Mouse (Mus musculus) lung, postnatal 10 days (tissue): ENCODE results near the gene Runx3.
"Not testable (repeated sequence)": the region's sequence is repeated elsewhere in the genome, so short reads cannot be mapped to it uniquely, and the experiment has no call there.

Source experiments
- DNase-seq: peaks from one replicate; pipeline ENCODE4 v3.0.0; 2021

The Runx3 gene

DNA sequence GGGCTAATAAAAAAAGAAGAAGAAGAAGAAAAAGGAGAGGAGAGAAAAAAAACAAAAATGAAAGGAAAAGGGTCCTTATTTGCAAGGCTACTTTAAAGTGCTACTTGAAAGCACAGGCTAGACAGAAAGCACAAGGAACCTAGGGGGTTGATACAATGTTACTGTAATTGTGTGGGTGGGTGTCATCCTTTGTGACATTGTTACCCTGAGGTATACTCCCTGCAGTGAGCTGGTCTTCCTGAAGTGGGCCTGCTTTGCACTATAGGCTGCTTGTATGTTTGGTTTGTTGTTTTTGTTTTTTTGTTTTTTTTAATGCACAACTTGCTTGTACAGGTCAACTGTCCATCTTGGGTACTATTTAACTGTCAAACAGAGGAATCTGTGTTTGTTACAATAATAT lies 57.1 kb downstream of the Runx3 start:
- no peak for DNase-seq

DNA sequence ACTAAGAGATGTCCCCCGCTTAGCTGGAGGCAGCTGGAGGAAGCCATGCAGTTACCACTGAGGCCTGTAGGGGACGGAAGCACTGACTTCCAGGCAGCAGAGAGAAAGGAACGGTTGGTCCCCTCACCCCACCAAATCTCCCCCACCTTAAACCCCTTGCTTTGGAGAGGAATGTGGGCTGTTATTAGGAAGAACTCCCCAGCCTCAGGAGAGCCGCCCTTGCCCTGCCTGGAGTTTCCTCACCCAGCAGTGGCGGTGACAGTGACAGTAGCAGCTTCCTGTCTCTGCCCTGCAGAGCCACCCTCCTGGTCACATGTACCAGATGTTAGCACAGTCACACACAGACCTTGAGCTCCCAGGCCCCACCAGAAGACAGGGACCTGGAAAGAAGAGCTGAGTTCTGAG lies 58.6 kb downstream of the Runx3 start:
- peak; percentile 64 for DNase-seq

DNA sequence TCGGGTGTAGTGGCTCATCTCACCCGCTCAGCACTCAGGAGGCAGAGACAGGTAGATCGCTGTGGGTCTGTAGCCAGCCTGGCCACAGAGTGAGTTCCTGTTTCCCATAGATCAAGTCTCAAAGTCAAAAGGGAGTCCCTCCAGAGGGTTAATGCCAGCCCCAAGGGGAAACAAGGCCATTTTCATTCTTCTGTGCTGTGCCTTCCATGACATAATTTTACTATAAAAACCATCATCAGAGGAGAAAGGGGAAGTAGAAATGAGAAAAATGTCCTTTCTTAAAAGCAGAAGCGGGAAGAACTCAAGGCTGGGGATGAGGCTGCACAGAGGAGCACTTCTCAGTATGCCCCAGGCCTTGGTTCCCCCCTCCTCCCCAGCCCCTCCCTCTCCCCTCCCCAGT lies 61.4 kb downstream of the Runx3 start:
- DNase-seq = no peak

DNA sequence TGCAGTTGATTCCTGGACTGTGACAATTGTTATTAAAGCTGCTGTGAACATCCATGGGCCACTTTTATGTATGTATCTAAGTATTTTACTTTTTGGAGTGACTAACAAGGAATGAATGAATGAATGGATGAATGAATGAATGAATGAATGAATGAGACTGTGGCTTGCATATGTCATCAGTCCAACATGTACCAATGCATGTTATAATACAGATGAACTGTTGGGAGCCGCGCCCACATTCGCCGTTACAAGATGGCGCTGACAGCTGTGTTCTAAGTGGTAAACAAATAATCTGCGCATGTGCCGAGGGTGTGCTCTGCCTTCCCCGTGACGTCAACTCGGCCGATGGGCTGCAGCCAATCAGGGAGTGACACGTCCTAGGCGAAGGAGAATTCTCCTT lies 63.8 kb downstream of the Runx3 start:
- not testable (repeated sequence) for DNase-seq

DNA sequence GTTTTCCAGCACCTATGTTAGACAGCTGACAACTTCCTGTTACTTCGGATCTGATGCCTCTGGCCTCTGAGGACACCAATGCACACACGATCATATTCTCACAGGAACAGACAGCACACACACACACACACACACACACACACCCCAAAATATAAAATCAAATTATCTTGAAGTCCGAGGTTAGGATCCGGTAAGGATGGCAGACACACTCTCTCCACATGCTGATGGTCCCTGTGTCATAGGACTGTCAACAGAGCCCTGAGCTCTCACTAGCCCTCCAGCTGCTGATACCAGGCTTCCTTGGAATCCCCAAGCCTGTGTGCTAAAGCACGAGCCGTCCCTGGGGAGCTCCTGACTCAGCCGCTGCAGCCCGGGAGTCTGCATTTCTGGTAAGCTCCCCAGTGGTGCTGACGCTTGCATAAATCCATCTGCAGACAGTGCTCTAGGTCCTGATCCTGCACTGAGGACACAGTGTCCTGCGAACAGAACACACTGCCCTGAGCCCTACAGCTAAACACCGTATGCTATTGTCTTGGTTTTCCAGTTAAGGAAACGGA lies 69.1 kb downstream of the Runx3 start:
- no peak for DNase-seq

DNA sequence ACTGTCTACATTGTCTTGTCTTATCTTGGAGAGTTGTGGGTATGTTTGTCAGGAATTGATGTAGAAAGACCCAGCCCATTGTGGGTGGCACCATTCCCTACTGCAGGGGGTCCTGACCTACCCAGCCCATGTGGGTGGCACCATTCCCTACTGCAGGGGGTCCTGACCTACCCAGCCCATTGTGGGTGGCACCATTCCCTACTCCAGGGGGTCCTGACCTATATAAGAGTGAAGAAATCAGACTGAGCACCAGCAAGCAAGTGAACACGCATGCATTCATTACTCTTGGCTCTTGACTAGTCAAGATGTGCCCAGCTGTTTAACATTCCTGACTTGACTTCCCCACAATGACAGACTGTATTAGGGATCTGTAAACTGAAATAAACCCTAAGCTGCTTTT lies 69.9 kb downstream of the Runx3 start:
- DNase-seq = no peak

DNA sequence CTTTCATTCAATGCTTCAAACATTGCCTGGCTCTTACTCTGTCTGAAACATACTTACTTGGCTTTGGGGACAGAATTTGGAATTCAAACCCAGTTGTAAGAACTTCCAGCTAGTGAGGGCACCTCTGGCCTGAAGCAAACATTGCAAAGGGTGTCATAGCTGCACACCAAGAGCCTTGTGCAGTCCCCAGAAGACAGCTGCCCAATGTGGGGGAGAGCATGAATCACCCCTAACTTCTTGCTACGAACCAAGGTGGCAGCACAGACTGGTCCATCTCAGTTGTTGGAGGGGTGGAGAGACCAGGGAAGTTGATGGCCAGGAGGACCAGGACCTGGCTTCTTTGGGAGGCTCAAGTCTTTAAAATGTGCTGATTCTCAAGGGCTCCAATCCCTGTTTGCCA lies 70.7 kb downstream of the Runx3 start:
- DNase-seq = no peak

DNA sequence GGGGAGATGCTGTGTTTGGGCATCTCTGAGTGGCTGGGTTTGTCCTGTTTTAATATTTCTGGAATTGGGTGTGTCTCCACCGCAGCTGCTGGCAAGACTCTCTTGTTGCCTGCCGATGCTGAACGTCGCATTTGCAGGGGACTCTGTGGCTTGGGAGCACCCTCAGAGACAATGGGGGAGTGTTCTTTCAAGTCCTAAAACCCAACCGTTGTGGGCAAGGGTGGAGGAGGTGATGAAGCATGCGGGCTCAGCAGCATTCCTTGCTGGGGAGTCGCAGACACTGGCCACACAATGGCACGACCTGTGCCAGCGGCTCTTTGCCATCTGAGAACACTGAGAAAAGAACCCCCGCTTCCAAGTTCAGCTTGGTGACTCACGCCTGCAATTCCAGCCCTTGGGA lies 71.2 kb downstream of the Runx3 start:
- DNase-seq = no peak

DNA sequence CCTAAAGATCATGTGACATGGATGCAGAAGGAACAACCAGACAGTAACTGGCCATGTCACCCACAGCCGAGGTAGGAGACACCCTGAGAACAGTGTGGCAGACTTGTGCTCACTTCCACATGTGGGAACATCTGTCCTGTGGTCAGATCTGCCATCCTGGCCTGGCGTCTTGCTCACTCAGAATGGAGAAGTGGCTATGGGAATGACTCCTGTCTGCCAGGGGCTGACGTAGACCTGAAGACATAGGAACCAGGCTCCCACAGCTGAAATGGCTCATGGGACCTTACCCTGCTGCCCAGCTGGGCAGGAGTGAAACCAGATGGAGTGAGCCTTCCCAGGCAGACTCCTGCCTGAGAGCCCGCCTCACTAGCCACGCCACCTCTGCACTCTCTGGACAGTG lies 72.4 kb downstream of the Runx3 start:
- DNase-seq = no peak

DNA sequence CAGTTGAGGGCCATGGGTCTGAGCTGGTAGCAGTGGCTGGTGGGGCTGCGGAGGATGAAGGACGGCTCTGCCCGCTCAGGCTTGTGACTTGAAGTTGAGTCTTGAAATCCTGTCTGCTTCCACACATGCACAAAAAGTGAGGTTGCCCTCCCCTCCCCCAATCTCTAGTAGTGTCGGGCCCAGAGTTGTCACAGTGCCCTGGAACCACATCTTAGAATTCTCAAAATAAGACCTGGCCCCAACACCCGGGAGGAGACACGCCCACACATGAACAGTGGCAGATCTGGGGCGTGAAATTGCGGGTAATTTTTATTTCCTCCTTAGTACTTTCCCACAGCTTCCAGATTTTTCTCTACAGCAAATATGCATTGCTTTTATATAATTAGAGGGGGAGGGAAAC lies 77.4 kb downstream of the Runx3 start:
- DNase-seq = no peak

DNA sequence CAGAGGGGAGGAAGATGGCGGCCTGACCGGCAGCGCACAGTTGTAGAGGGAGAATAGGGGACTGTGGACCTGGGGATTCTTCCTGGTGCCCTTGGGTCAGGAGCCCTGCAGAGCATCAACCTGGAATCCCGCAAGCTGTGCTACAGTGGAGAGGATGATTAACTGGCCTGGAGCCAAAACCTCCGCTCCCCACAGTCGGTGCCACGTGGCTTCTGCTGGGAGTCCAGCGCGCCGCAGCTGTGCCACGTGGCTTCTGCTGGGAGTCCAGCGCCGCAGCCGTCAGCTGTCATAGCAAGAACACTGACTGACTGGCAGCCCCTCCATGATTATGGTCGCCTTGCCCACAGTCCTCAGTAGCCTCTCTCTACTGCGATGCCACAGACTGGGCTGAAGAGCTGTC lies 81.3 kb downstream of the Runx3 start:
- DNase-seq = no peak

DNA sequence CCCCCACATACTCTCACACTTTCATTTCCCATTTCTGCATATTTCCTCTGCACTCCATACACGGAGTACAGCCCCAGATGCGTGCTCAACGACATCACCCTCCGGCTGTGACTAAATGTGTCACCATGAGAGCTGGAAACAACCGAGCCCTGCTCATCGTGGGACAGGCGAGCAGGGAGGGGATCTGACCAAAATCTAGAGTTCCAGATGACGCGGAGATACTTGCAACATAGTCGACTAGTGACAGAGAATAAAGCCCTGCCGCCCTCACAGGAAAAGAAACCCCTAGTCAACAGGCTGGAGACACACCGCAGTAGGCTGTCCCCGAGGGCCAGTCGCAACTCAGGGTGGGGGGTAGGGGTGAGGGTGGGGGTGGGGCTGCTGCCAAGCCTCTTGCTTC lies 82.8 kb downstream of the Runx3 start:
- peak; percentile 51 for DNase-seq

DNA sequence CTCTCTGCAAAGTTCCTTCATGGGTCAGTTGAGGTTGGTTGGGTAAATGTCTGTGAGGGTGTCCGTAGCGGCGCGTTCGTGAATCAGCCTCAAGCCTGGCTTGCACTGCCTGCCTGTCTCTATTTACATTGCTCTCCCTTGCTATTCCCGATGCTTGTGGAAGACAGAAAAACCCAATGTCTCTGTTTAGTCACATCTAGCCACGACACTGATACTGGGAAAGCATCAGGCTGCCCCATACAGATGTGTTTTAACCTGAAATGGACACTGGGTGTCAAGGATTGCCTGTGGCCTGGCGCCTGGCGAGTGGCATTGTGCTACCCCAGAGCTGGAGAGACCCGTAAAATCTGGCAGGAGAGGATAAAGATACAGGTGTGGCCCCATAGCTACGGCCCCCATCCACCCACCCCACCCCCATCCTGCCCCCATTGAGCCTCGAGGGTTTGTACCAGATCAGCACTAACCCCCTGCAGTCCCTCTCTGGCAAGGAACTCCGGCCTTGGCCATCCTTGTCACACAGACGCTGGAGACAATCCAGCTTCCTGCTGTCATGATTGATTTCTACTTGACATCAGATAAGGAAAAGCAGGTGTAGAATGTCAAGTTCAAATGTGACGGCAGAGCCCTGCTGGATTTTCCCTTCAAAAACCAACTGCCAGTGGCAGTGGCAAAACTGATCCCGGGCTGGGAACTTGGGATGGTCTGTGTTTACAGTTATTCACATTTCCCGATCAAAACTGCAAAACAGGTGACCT lies 83.5 kb downstream of the Runx3 start:
- DNase-seq = peak; percentile 26

DNA sequence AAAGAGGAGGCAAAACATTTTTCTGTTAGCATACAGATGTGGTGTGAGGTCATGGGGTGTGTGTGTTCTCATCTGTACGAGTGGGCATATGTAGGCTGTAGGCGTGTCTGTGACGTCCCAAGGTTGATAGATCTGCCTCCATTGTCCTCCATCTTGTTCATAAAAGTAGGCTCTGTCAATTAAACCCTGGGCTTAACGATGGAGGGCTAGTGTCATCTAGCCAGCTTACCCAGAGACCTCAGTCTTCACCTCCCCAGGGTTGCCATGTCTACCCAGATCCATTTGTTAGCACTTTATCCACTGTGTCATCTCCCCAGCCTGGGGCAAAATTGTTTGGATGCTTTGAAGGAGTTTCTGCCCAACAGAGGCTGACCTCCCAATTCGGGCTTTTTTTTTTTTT lies 84.2 kb downstream of the Runx3 start:
- no peak for DNase-seq

DNA sequence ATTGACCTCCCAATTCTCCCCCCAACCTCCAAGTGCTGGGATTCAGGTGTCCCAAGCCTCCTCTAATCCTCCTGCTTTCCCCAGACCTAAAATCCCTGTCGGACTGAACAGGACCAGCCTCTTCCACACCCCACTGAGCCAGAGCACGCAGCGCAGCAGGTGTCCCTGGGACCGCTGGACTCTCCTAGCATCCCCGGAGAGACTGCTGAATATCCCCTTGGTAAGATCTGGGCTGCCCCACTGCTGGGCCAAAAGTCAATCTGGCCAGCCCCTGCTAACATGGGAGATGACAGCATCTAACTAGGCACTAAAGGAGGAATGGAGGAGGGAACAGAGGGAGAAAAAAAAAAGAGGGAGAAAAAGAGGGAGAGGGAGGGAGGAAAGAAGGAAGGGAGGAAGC lies 84.8 kb downstream of the Runx3 start:
- no peak for DNase-seq

DNA sequence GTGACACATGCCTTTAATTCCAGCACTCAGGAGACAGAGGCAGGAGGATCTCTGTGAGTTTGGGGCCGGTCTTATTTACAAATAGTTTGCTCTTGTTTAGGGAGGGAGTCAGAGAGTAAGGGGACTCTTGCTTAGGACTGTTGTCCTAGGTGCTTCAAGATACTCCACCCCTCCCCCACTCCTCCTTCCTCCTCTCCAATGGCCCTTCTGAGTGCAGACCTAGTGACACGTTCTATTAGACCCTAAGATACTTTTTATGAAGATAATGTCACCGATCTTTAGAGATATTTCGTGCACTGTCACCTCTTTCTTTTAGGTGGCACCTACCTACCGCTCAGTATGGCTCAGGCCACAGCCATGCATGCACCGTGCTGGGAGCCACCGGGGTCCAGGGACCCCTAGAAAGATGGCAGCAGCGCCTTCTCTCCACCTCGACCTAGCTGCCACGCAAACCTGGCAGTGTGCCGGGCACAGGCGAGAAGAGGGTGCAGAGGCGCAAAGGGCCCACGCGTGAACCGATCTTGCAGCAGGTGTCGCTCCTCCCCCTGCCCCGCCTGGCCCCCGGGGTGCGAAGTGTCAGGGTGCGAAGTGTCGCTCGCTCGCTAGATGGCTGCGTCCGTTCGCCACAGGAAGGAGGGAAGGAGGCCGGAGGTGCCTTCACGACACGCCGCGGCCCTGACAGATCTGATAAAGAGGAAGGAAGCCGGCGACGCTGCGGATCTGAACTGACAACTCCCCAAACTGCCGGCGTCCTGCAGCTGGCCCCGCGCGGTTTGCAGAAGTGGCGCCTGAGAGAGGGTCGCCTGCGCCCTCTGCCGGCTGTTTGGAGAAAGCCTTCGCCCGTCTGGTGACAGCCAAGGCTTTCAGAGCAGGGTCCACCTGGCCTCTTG lies 85.5 kb downstream of the Runx3 start:
- DNase-seq = peak; percentile 93

DNA sequence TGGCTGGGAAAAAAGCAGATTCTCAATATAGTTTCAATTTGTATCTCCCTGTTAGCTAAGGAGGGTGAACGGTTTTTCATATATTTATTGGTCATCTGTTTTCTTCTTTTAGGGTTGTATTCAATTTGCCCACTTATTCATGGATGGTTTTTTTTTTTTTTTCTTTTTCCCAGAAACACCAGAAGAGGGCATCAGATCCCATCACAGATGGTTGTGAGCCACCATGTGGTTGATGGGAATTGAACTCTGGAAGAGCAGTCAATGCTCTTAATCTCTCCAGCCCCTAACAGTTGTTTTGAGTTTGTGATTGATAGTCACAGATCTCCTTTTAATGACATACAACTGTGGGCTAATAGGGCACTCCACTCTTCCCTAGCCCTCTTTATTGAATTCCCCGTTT lies 89.4 kb downstream of the Runx3 start:
- no peak for DNase-seq

DNA sequence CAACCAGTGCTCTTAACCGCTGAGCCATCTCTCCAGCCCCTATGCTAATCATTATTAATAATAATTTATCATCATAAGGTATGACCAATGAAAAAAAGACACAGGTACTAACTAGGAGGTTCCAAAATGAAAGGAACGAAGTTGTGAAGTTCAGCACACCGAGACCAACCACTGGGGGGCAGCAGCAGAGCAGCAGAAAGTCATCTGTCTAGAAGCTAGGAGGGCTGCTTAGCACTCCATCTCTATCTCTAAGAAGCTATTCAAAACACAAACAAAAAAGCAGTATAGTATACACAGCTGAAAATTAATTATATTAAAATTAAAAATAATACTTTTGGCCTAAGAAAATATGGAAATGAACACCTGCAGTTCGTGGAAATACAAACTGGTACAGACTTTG lies 99.2 kb downstream of the Runx3 start:
- DNase-seq = peak; percentile 88

DNA sequence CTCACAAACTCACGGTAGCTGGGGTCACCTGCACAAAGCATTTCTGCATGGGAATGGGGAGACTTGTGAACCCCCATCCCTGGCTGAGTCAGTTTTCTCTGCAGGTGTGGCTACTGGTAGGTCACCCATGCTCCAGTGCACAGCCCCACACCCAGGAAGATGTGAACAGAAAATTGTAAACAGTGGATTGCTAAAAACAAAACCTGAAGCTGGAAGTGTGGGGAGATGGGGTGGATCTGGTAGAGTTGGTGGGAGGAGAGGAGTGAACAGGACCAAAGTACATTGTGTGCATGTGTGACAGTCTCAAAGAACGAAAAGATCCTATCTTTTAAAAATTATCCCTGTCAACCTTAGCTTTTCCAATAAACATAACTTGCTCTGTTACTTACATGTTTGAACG lies 100.2 kb downstream of the Runx3 start:
- no peak for DNase-seq

DNA sequence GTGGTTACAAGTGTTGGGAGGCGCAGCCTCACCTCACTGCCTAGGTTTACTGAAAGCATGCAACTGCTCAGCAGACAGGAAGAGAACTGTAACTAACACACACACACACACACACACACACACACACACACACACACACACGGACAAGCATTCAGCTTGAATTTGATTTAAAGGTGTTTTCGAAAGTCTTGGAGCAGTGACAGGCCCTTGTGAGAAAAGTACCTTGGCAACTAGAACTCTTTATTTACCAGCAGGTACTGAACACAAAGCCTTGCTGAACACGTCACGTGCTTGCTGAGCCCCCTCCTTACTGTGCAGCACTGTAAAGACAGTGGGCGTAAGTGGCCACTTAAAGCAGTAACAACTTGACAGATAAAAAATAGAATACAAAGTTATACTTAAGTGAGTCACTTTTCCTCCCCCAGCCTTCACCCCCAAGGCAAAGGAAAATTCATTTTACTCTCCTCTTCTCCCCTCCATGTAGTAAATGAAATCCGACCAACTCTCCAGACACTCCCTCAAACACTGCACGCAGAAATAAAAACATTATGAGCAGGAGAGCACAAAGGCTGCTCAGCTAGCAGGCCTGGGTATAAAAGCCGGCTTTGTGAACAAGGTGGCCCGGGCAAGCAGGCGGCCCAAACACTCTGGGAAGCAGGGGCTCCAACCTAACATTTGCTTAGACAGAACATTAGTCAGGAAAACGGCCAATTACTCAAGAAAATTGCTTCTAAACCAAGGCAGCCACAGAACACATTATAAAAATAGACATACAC lies 101.4 kb downstream of the Runx3 start:
- DNase-seq = peak; percentile 47

DNA sequence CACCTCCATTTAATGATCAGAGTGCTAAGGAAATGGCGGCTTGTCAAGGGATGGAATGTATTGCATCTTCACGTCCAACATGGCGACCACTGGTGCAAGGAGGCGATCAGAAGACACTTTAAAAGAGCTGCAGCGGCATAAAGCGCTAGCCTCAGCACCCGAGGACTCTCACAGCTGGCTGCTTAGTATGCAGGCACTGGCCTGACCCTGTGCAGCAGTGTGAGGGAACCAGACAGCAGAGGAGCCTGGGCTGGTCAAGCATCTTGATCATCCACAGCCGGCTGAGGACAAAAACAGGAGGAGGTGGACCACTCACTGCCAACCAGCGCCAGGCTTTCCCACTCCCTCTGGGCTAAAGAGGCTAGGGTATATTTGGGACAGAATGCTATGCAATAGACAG lies 103.4 kb downstream of the Runx3 start:
- no peak for DNase-seq

DNA sequence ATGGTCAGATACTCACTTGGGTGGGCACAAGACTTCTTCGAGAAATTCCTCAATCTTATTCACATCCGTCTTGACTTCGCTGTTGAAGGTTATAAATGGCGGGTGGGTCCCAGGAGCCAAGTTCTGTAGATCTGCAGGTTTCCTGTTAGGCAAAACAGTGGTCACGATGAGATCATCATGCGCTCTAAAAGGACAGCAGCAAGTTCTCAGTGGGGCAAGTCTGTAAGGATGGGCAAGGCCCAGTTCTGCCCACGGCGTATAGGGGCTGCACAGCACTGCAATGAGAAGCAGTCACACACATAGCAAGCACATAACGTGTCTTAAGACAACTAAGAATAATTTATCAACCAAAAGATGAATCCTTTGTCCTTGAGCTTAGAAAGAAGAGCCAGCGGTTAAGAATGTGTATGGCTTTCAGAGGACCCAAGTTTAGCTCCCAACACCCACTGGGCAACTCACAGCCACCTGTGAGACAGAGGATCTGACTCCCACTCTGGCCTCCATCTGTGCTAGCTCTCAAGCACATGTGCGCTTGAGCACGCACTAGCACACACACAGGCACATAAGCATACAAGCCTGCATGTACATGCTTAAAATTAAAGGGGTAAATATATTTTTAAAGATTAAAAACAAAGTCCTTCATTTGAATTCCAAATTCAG lies 105.7 kb downstream of the Runx3 start:
- DNase-seq = no peak
